Mouse (Mus musculus) neural tube, embryonic 11.5 days (tissue): Measurements from ENCODE around the gene Pcbp2. TPM values are rescaled to one million over a fixed set of nuclear protein-coding genes. Genes with fewer than 3 reads are reported as not detected.

Experiments used
- ATAC-seq: fragments of 200-750 bp; cut with Nextera tagmentation; 2 replicates; pipeline ENCODE4 v1.8.0; 2017; ENCODE audit warnings: moderate number of reproducible peaks, mild to moderate bottlenecking, moderate TSS enrichment, moderate library complexity; ENCODE audit not compliant: insufficient read depth, low FRiP score, low TSS enrichment
- DNase-seq: peaks from one replicate; pipeline ENCODE4 v3.0.0-alpha.2; 2015; ENCODE audit warnings: low spot score
- H3K27ac ChIP-seq: fragments of 300-500 bp; sonication (generic); 2 replicates; pipeline ENCODE4 v1.5.1; 2014; ENCODE audit warnings: low read depth, mild to moderate bottlenecking, low read length
- H3K27me3 ChIP-seq: fragments of 300-500 bp; sonication (generic); 2 replicates; pipeline ENCODE4 v1.6.1; 2014; ENCODE audit warnings: mild to moderate bottlenecking, low read length, mixed read lengths; ENCODE audit not compliant: control insufficient read depth, insufficient read depth
- H3K36me3 ChIP-seq: fragments of 300-500 bp; sonication (generic); 2 replicates; pipeline ENCODE4 v1.6.1; 2014; ENCODE audit warnings: mild to moderate bottlenecking, low read length, moderate library complexity, mixed read lengths; ENCODE audit not compliant: control insufficient read depth, insufficient read depth
- H3K4me1 ChIP-seq: fragments of 300-500 bp; sonication (generic); 2 replicates; pipeline ENCODE4 v1.6.1; 2014; ENCODE audit warnings: low read length, mixed read lengths; ENCODE audit not compliant: control insufficient read depth, insufficient read depth
- H3K4me2 ChIP-seq: fragments of 300-500 bp; sonication (generic); 2 replicates; pipeline ENCODE4 v1.6.1; 2014; ENCODE audit warnings: low read depth, mild to moderate bottlenecking, moderate library complexity
- H3K4me3 ChIP-seq: fragments of 300-500 bp; sonication (generic); 2 replicates; pipeline ENCODE4 v1.5.1; 2014; ENCODE audit warnings: low read depth, low read length
- H3K9ac ChIP-seq: fragments of 300-500 bp; sonication (generic); 2 replicates; pipeline ENCODE4 v1.6.1; 2014; ENCODE audit warnings: mild to moderate bottlenecking, low read length
- H3K9me3 ChIP-seq: fragments of 300-500 bp; sonication (generic); 2 replicates; pipeline ENCODE4 v1.6.1; 2016; ENCODE audit warnings: low read length; ENCODE audit not compliant: control insufficient read depth
- WGBS: fragments of 180-500 bp; shearing (Covaris S2); extraction: QIAGEN DNeasy Blood & Tissue Kit; methylation state at CpG from one replicate; pipeline ENCODE4 v1.1.7; 2014; 5-methylcytosine and 5-hydroxymethylcytosine counted together
- polyA plus RNA-seq: library from polyadenylated mRNA; unstranded; fragments of >200 nt; fragmentation: Nextera tagmentation; extraction: Ambion mirVana; gene quantifications from 2 replicates; pipeline ENCODE4 v1.2.1, GENCODE M21; 2014

Pcbp2 gene
- polyA plus RNA-seq, 1 experiment from 2014 or later = 220 TPM

DNA sequence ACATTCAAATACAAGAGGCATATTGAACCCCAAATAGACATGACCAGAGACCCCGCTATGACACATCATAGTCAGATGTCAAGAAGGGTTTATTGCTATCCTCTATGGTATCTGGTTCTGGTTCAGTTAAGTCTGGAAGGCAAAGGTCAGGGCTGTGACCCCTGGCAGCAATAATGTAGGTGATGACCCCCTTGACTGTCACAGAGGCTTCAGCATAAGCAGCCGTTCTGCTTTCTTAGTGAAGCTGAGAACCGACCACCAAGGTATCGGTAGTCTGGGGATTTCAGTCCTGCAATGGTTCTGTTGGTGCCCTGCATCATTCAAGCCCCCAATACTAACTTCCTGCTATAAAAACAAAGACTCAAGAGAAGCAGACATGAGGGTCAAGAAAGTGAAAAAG, 61.2 kb downstream of the Pcbp2 start:
- Histone ChIP-seq H3K9me3 (no peaks in the 10 kb centered on the region), H3K4me1 (no peaks in the 10 kb centered on the region), H3K36me3 (peaks cover 6% of the 10 kb centered on the region), H3K4me2 (no peak overlapping the region), H3K27me3 (no peaks in the 10 kb centered on the region), H3K27ac (no peak overlapping the region), H3K9ac (no peak overlapping the region), H3K4me3 (no peak overlapping the region)
- WGBS = 64% methylated on average over 4 of the region's 4 CpGs
- DNase-seq = no peak
- ATAC-seq = no peak

DNA sequence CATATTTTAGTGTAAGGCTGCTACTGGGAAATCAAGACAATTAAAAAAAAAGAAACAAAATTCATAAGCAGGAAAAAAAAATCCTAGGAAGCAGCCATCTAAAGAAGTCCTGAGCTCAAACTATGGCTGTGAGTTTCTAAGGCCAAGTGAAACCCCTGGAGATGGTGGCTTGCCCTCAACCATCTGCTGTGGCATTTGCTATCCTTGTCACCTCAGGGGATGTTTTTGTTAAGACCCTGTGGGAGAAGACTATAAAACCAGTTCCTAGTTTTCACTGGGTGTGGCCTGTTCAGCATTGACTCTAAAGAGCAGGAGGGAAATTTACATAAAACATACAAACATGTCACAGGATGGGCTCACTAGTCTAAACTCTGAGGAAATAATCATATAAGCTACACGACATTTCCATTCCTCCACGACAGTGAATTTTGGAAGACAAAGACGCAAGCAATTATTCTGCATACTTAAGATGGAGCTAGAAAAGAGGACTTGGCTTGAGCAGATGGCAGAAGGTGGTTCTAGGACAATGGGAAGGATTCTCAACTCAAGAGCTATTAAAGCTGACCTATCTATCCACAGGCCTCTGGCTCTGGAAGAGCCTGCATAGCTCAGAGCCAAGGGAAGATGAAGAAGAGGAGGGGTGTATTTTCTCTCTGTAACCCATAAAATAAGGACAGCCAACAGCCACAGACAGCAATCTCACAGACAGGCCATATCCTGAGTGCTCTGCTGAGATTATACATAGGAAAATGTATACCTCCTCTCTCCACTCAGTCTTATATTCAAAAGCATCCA, 62.0 kb downstream of the Pcbp2 start:
- H3K9me3 ChIP-seq = no peaks in the 10 kb centered on the region
- H3K36me3 ChIP-seq = peaks cover 6% of the 10 kb centered on the region
- no peak overlapping the region for H3K4me3 ChIP-seq
- 87% methylated on average over 3 of the region's 3 CpGs for WGBS
- no peak for DNase-seq
- H3K27me3 ChIP-seq = no peaks in the 10 kb centered on the region
- H3K27ac ChIP-seq = no peak overlapping the region
- H3K4me2 ChIP-seq = no peak overlapping the region
- H3K4me1 ChIP-seq = no peaks in the 10 kb centered on the region
- no peak for ATAC-seq
- no peak overlapping the region for H3K9ac ChIP-seq

- H3K27ac ChIP-seq = no peak overlapping the region
- no peaks in the 10 kb centered on the region for H3K9me3 ChIP-seq
- H3K4me1 ChIP-seq = no peaks in the 10 kb centered on the region
- H3K4me2 ChIP-seq = no peak overlapping the region
- H3K9ac ChIP-seq = no peak overlapping the region
- 91% methylated on average over 7 of the region's 7 CpGs for WGBS
- H3K27me3 ChIP-seq = no peaks in the 10 kb centered on the region
- no peak overlapping the region for H3K4me3 ChIP-seq
- no peak for ATAC-seq
- DNase-seq = no peak
- peaks cover 6% of the 10 kb centered on the region for H3K36me3 ChIP-seq
These were observed 63.6 kb downstream of the Pcbp2 start for GRCm38 (mm10) chr15:102533926-102534325.

DNA sequence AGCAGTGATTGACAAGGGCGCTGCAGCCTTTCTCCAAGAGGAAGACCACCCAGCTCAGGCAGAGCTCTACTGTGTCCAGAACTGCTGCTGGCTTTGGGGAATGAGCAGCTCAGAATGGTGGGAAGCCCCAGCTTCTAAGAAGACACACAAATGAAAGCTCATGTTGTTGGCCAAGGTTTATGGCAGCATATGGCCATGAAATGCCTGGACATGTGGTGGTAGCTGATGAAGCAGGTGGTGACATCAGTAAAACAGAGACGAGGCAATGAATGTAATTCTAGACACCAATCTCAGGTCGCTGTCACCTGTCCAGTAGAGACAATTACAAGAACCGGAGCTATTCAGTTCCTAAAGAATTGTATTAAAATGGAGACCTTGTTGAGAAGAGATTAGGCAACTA, 74.5 kb downstream of the Pcbp2 start:
- Histone ChIP-seq H3K27me3 (no peaks in the 10 kb centered on the region), H3K9me3 (no peaks in the 10 kb centered on the region), H3K4me3 (no peak overlapping the region), H3K36me3 (peaks cover 3% of the 10 kb centered on the region; the same call in 1 of the 2 replicates), H3K4me1 (no peaks in the 10 kb centered on the region), H3K27ac (no peak overlapping the region), H3K4me2 (no peak overlapping the region), H3K9ac (no peak overlapping the region)
- 89% methylated on average over 4 of the region's 4 CpGs for WGBS
- no peak for ATAC-seq
- DNase-seq = no peak

- peaks cover 3% of the 10 kb centered on the region; the same call in 1 of the 2 replicates for H3K36me3 ChIP-seq
- no peak for DNase-seq
- 90% methylated on average over 3 of the region's 3 CpGs for WGBS
- no peak overlapping the region for H3K4me3 ChIP-seq
- no peak overlapping the region for H3K9ac ChIP-seq
- H3K4me2 ChIP-seq = no peak overlapping the region
- no peak for ATAC-seq
- H3K9me3 ChIP-seq = no peaks in the 10 kb centered on the region
- no peaks in the 10 kb centered on the region for H3K27me3 ChIP-seq
- H3K27ac ChIP-seq = no peak overlapping the region
- H3K4me1 ChIP-seq = no peaks in the 10 kb centered on the region
These were observed 75.9 kb downstream of the Pcbp2 start for GRCm38 (mm10) chr15:102546246-102546645.

DNA sequence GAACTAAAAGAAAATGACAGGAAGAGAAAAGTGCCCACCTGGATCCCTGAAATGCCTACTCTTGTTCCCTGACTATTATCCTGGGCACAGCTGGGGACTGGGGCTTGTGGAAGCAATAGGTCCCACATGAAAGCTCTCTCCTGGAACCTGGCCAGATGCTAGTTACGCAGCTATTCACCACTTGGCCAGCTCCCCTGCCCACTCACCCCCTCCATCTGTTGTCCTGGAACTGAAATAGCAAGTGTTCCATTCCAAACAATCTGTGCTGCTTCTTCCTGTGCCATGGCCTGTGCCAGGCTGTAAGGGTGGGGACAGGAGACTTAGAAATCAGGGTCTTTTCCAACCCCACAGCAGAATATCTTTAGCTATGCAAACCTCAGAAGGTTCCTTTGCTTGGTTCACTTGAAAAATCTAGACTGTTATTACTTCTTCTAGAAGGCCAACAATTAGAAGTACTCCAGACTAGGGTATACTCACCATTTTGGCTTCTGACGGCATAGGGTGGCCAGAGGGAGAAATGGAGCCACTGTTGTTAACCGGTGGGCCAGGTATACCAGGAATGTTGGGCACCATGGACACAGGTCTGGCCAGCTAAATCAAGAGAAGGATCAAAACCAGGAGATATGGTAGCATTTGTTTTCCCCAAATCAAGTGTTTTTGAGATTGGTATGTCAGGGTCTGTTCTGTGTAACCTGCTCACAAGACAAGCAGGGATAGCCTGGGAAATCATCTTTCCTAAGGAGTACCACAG, 76.5 kb downstream of the Pcbp2 start:
- Histone ChIP-seq H3K4me3 (no peak overlapping the region), H3K9ac (no peak overlapping the region), H3K9me3 (no peaks in the 10 kb centered on the region), H3K27ac (no peak overlapping the region), H3K27me3 (no peaks in the 10 kb centered on the region), H3K36me3 (peaks cover 3% of the 10 kb centered on the region; the same call in 1 of the 2 replicates), H3K4me1 (no peaks in the 10 kb centered on the region), H3K4me2 (no peak overlapping the region)
- ATAC-seq (no peak), DNase-seq (no peak)
- 89% methylated on average over 3 of the region's 3 CpGs for WGBS

- no peak overlapping the region for H3K4me3 ChIP-seq
- 91% methylated on average over 3 of the region's 3 CpGs for WGBS
- H3K9me3 ChIP-seq = no peaks in the 10 kb centered on the region
- no peak for DNase-seq
- peaks cover 3% of the 10 kb centered on the region; the same call in 1 of the 2 replicates for H3K36me3 ChIP-seq
- H3K4me1 ChIP-seq = no peaks in the 10 kb centered on the region
- H3K4me2 ChIP-seq = no peak overlapping the region
- H3K9ac ChIP-seq = no peak overlapping the region
- no peak for ATAC-seq
- no peaks in the 10 kb centered on the region for H3K27me3 ChIP-seq
- H3K27ac ChIP-seq = no peak overlapping the region
These were observed 77.1 kb downstream of the Pcbp2 start for GRCm38 (mm10) chr15:102547478-102547877.
